Mouse (Mus musculus) liver, postnatal 0 days (tissue): ENCODE results near the gene Stac.

ENCODE experiments used
- CTCF ChIP-seq: sonication (generic); IDR thresholded peaks from 2 replicates; pipeline ENCODE4 v1.5.1; 2016; ENCODE audit warnings: antibody characterized with exemption, low read depth
- EP300 ChIP-seq: IDR thresholded peaks from 2 replicates; pipeline ENCODE4 v1.6.1; 2016; ENCODE audit warnings: antibody characterized with exemption, low read depth, mild to moderate bottlenecking

DNA sequence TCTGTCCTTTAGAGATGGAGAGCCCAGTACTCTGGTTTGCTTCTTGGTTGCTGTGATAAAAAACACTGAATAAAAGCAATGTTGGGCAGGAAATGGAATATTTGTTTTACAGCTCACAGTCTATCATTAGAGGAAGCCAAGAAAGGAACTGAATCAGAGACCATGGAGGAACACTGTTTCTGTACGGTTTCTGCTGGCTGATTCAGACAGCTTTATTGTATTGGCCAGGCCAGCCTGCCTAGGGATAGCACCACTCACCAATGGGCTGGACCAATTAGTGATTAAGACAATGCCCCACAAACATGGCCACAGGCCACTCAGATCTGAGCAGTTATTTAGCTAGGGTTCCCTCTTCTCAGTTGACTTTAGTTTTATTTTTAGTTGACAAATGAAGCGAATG, 6.0 kb downstream of the Stac start:
- no peak for TF ChIP-seq CTCF
- no peak for TF ChIP-seq EP300
